Comparison of ENCODE assay signal across 9 mouse cellular contexts in the genomic region with DNA sequence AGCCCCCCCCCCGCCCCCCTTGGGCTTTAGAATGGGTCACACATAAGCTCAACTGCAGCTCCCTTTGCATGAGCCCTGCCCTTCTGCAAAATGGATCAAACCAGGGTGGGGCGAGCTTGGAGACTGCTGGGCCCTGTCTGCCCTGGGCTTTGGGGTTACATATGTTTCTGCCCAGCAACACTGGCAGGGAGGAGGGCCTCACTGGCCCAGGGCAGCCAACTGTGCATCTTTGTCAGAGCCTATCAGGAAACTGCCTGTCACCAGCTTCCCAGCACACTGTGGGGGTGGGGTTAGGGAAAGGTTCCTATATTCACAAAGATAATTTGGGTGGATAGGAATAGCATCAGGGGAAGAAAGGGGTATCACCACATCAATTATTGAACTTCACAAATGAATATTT.
DNase-seq lines count a peak whose midpoint lies in the region; ATAC-seq and TF ChIP-seq lines count a peak whose summit lies in the region.
"Had no signal": no experiment of that assay in that cellular context is flagged by ENCODE, and none has a peak within 500 bp of the region (broad histone marks: within the 10 kb centered on the region; RNA-seq: fewer than 3 reads in every experiment).

No protein-coding gene starts in this region.

- no peaks in the 10 kb centered on the region for H3K9me3 ChIP-seq in heart, embryonic 12.5 days (replicated peaks)
- H3K9me3 ChIP-seq in hindbrain, embryonic 12.5 days (replicated peaks) = no peaks in the 10 kb centered on the region
- H3K9me3 ChIP-seq in neural tube, embryonic 15.5 days (replicated peaks) = no peaks in the 10 kb centered on the region
- no peaks in the 10 kb centered on the region for H3K9me3 ChIP-seq in intestine, postnatal 0 days (ENCODE audit: control insufficient read depth)

- TF ChIP-seq CTCF in intestine, postnatal 0 days (IDR thresholded peaks at IDR 0.05; ENCODE audit: low read depth) = no peak

- H3K4me3 ChIP-seq in heart, embryonic 12.5 days = no peak overlapping the region
- H3K4me3 ChIP-seq in hindbrain, embryonic 12.5 days = no peak overlapping the region
- H3K4me3 ChIP-seq in neural tube, embryonic 15.5 days (replicated peaks) = no peak overlapping the region
- H3K4me3 ChIP-seq in intestine, postnatal 0 days (ENCODE audit: low read depth, low read length) = no peak overlapping the region

- DNase-seq in heart, postnatal 36 days = no peak
- peak; percentile 13 for DNase-seq in lung, postnatal 10 days
- DNase-seq in lung, postnatal 25 days (ENCODE audit: low spot score) = no peak
- DNase-seq in layer of hippocampus, postnatal 25 days (ENCODE audit: extremely low spot score in 1 of 2, low spot score in 1 of 2) = no peak
- DNase-seq: layer of hippocampus, postnatal 36 days had no signal

- H3K27ac ChIP-seq in heart, embryonic 12.5 days (ENCODE audit: poor library complexity, severe bottlenecking) = peak overlapping the region; percentile 99
- H3K27ac ChIP-seq in hindbrain, embryonic 12.5 days = peak overlapping the region; percentile 58; the same call in 1 of the 2 replicates
- 0 out of 2 replicates have a peak overlapping the region, but pooled peaks have one; percentile 28 for H3K27ac ChIP-seq in neural tube, embryonic 15.5 days (replicated peaks)
- H3K27ac ChIP-seq in intestine, postnatal 0 days (ENCODE audit: low read depth, low read length) = no peak overlapping the region

- H3K4me1 ChIP-seq in heart, embryonic 12.5 days (replicated peaks) = peaks cover 64% of the 10 kb centered on the region
- peaks cover 22% of the 10 kb centered on the region for H3K4me1 ChIP-seq in hindbrain, embryonic 12.5 days
- H3K4me1 ChIP-seq in neural tube, embryonic 15.5 days = peaks cover 18% of the 10 kb centered on the region
- H3K4me1 ChIP-seq in intestine, postnatal 0 days (replicated peaks; ENCODE audit: control insufficient read depth, insufficient read depth, low read length) = no peaks in the 10 kb centered on the region

- peak overlapping the region; percentile 22; the same call in 1 of the 2 replicates for H3K4me2 ChIP-seq in heart, embryonic 12.5 days
- no peak overlapping the region for H3K4me2 ChIP-seq in hindbrain, embryonic 12.5 days (replicated peaks)
- no peak overlapping the region for H3K4me2 ChIP-seq in neural tube, embryonic 15.5 days
- no peak overlapping the region for H3K4me2 ChIP-seq in intestine, postnatal 0 days (replicated peaks; ENCODE audit: low read depth)

- WGBS in heart, embryonic 12.5 days = 13% methylated on average over 2 of the region's 2 CpGs
- 33% methylated on average over 2 of the region's 2 CpGs for WGBS in hindbrain, embryonic 12.5 days
- 51% methylated on average over 2 of the region's 2 CpGs for WGBS in neural tube, embryonic 15.5 days
- 51% methylated on average over 2 of the region's 2 CpGs for WGBS in intestine, postnatal 0 days

- ATAC-seq in heart, embryonic 12.5 days (ENCODE audit: insufficient number of reproducible peaks, low FRiP score) = peak; percentile 78
- ATAC-seq in hindbrain, embryonic 12.5 days (ENCODE audit: low FRiP score) = peak; percentile 83
- ATAC-seq in neural tube, embryonic 15.5 days (ENCODE audit: low FRiP score) = no peak
- ATAC-seq in intestine, postnatal 0 days = no peak

- H3K27me3 ChIP-seq in heart, embryonic 12.5 days (replicated peaks) = no peaks in the 10 kb centered on the region
- peaks cover 3% of the 10 kb centered on the region; the same call in 1 of the 2 replicates for H3K27me3 ChIP-seq in hindbrain, embryonic 12.5 days
- H3K27me3 ChIP-seq in neural tube, embryonic 15.5 days (replicated peaks) = 0 out of 2 replicates have a peak, but pooled peaks cover 1% of the 10 kb centered on the region
- H3K27me3 ChIP-seq in intestine, postnatal 0 days (replicated peaks; ENCODE audit: control insufficient read depth, insufficient read depth, low read length) = no peaks in the 10 kb centered on the region

- no peaks in the 10 kb centered on the region for H3K36me3 ChIP-seq in heart, embryonic 12.5 days
- H3K36me3 ChIP-seq in hindbrain, embryonic 12.5 days = no peaks in the 10 kb centered on the region
- H3K36me3 ChIP-seq in neural tube, embryonic 15.5 days = no peaks in the 10 kb centered on the region
- no peaks in the 10 kb centered on the region for H3K36me3 ChIP-seq in intestine, postnatal 0 days (ENCODE audit: control insufficient read depth, insufficient read depth)

- intact Hi-C loops in heart, postnatal 36 days (cut with DNase I) = loop anchor here (1.0 to 10.0 kb wide), 2 partner anchors 18 to 96 kb away; a partner anchor contains a TSS

- peak overlapping the region; percentile 67 for H3K9ac ChIP-seq in heart, embryonic 12.5 days
- H3K9ac ChIP-seq in hindbrain, embryonic 12.5 days = no peak overlapping the region
- no peak overlapping the region for H3K9ac ChIP-seq in neural tube, embryonic 15.5 days (replicated peaks)
- H3K9ac ChIP-seq in intestine, postnatal 0 days (ENCODE audit: low read depth, low read length) = no peak overlapping the region

Comparison
In these comparisons a context has a peak if more than half of its experiments do, and no peak if none do; other contexts are left out.
1. ATAC-seq: peak in heart, embryonic 12.5 days (single experiment) and hindbrain, embryonic 12.5 days (single experiment); none in neural tube, embryonic 15.5 days (single experiment) and intestine, postnatal 0 days (single experiment).